Mouse (Mus musculus): ENCODE measurements at regions not wholly inside any gene's neighbourhood (a gene's known extent, or its start where the extent isn't known, plus 50 kb on each side); places are given as distances from the start of the nearest gene placed in this dataset.
A peak's percentile ranks its signal among the peaks of the same experiment; 100 is the strongest.

DNA sequence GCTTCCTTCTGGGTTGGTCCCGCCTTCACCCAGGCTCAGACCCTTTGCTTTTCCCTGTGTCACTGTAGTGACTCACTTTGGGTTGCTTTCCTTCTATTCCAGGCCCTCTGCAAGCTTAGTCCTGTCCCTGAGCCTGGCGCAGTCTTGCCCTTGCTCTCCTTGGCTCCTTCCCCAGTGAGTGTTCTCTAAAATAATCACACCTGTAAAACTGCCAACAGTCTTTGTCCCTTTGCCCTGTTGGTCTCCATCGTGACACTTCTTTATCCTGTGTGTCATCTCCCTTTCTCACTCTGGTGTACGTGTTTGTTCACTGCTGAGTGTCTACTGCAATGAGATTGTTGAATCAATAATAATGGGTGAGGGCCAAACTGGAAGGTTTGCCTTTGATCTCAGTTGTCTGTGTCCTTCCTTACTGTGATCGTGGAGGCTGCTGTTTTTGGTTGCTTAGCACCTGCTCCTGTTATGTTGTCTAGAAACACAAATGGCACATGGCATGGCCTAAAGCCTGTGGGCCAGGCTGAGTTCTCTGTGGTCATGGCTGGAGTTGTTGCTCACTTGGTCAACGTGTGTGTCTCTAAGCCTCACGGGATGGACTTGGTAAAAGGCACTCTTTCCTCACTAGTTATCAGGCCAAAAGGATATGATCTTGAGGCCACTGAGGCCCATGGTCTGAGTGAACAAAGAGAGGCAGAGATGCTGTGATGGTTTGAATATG, 77.8 kb upstream of the Slc25a36 start:
- 88% methylated on average over 7 of the region's 7 CpGs for WGBS
- no peaks in the 10 kb centered on the region for H3K27me3 ChIP-seq (ENCODE audit: poor library complexity, severe bottlenecking)
- H3K4me3 ChIP-seq: no peak overlapping the region
- H3K36me3 ChIP-seq (replicated peaks): no peaks in the 10 kb centered on the region
- no peak for DNase-seq (ENCODE audit: extremely low spot score, low spot score)
- H3K27ac ChIP-seq: no peak overlapping the region
- H3K4me1 ChIP-seq: peaks cover 4% of the 10 kb centered on the region; the same call in 1 of the 2 replicates
- no peaks in the 10 kb centered on the region for H3K9me3 ChIP-seq

DNA sequence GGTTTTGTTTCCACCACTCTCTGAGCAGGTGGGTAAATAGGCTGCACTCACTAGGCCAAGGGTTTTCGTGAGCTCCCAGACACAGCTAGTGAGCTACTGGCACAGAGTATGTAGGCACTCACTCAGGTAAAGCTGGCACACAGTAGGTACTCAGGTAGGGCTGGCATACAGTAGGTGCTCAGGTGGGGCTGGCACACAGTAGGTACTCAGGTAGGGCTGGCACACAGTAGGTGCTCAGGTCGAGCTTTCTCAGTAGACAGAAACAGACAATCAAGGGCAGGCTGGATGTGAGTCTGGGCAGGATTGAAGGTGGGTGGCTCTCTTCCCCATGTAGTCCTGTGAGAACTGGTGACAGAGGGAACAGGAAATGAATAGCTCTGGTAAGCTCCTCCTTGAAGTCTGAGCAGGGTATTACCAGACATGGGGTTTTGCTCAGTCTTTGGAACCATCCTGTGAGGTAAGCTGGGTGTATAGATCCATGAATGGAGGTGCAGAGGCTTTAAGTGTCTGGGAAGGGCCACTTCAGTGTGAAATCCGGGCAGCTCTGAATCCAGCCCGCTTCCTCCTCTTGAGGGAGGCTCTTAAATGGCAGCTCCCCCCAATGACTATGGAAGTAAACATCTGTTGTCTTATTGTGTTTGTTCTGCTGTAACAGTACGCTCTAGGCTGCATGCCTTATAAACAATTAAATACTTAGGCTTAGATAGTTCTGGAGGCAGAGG, 62.4 kb upstream of the Slc25a36 start:
- H3K36me3 ChIP-seq (replicated peaks): no peaks in the 10 kb centered on the region
- 79% methylated on average over 5 of the region's 5 CpGs for WGBS
- H3K4me3 ChIP-seq: no peak overlapping the region
- no peak overlapping the region for H3K27ac ChIP-seq
- H3K9me3 ChIP-seq: no peaks in the 10 kb centered on the region
- H3K4me1 ChIP-seq: no peaks in the 10 kb centered on the region
- no peaks in the 10 kb centered on the region for H3K27me3 ChIP-seq (ENCODE audit: poor library complexity, severe bottlenecking)
- no peak for DNase-seq (ENCODE audit: extremely low spot score, low spot score)

DNA sequence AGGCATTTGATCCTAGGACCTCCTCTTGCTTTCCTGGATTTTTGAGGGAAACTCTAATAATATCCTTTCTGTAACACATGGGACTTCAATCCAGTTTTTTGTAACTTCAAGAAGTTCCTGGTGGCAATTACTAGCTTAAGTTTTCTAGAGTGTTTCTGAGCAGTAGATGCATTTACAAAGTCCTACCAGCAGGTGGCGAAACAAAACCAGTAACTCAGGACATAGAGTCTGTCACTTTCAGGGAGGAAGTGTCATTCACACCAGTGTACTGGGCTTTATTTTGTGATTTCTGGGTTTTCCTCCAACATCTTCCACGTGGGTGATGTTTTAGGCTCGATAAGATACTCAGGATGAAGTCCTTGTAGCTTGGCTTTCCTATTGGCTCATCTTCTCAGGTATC, 61.1 kb upstream of the Slc25a36 start:
- peak; percentile 24 for DNase-seq (ENCODE audit: extremely low spot score, low spot score)
- H3K27me3 ChIP-seq (ENCODE audit: poor library complexity, severe bottlenecking): no peaks in the 10 kb centered on the region
- H3K27ac ChIP-seq: no peak overlapping the region
- no peaks in the 10 kb centered on the region for H3K4me1 ChIP-seq
- no peaks in the 10 kb centered on the region for H3K36me3 ChIP-seq (replicated peaks)
- WGBS: 8% methylated on average over 3 of the region's 3 CpGs
- no peaks in the 10 kb centered on the region for H3K9me3 ChIP-seq
- no peak overlapping the region for H3K4me3 ChIP-seq

DNA sequence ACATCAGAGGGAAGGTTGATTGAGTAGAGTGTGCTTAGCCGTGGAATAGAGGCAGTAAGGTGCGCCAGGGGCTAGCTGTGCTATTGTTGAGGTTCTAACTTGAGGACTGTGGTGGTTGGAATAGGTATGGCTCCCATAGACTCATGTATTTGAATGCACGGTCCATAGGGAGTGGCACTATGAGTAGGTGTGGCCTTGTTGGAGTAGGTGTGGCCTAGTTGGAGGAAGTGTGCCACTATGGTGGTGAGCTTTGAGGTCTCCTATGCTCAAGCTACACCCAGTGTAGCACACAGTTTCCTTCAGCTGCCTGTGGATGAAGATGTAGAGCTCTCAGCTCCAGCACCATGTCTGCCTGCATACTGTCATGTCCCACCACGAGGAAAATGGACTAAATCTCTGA, 60.5 kb upstream of the Slc25a36 start:
- Histone ChIP-seq H3K4me3 (no peak overlapping the region), H3K9me3 (no peaks in the 10 kb centered on the region), H3K27me3 (ENCODE audit: poor library complexity, severe bottlenecking) (no peaks in the 10 kb centered on the region), H3K36me3 (replicated peaks) (no peaks in the 10 kb centered on the region), H3K4me1 (no peaks in the 10 kb centered on the region), H3K27ac (no peak overlapping the region)
- DNase-seq (ENCODE audit: extremely low spot score, low spot score): no peak
- 95% methylated on average over 4 of the region's 4 CpGs for WGBS

DNA sequence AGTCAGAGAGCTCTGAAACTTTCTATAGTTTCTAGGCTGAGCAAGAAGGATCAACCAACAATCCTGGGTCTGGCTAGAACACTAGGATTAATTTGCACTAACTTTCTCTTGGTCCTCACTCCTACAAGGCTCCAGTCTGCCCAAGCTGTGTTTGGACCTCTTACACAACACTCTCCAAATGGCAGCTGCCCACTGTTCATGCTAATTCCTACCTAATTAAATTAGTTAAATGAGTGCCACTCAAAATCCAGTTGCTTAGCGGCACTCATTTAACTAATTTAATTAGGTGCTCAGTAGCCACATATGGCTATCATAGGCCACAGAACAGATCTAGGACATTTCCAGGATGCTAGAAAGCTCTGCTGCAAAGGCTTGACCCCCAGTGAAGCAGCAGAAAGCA, 59.9 kb upstream of the Slc25a36 start:
- no peak for DNase-seq (ENCODE audit: extremely low spot score, low spot score)
- H3K27ac ChIP-seq: no peak overlapping the region
- H3K27me3 ChIP-seq (ENCODE audit: poor library complexity, severe bottlenecking): no peaks in the 10 kb centered on the region
- H3K4me1 ChIP-seq: no peaks in the 10 kb centered on the region
- no peaks in the 10 kb centered on the region for H3K9me3 ChIP-seq
- H3K36me3 ChIP-seq (replicated peaks): no peaks in the 10 kb centered on the region
- 78% methylated on average over 1 of the region's 1 CpGs for WGBS
- no peak overlapping the region for H3K4me3 ChIP-seq

DNA sequence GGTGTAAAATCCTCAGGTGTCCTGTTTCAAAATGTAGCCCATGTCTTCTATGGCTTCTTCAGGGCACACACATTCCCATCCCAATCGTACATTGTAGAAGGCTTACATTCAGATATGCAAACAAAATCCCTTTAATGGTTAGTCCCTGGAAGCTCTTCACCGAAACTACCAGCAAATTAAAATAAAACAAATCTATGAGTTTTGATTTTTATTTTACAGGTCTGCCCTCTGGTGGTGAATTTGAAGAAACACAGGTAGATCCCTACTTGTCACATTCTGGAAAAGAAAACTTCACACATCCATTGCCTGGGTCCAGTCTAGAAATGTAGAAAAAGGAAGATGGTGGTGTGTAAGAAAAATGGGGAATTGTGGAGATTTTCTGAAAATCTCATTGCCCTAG, 51.5 kb upstream of the Slc25a36 start:
- Histone ChIP-seq H3K4me3 (no peak overlapping the region), H3K36me3 (replicated peaks) (no peaks in the 10 kb centered on the region), H3K9me3 (no peaks in the 10 kb centered on the region), H3K27me3 (ENCODE audit: poor library complexity, severe bottlenecking) (no peaks in the 10 kb centered on the region), H3K4me1 (no peaks in the 10 kb centered on the region), H3K27ac (no peak overlapping the region)
- no peak for DNase-seq (ENCODE audit: extremely low spot score, low spot score)
- WGBS: 57% methylated on average over 2 of the region's 2 CpGs
